Mouse (Mus musculus) central nervous system, embryonic 11.5 days (tissue): Measurements from ENCODE around the gene Apopt1. TPM values are rescaled to one million over a fixed set of nuclear protein-coding genes. Genes with fewer than 3 reads are reported as not detected.

Experiments used
- polyA plus RNA-seq: library from polyadenylated mRNA; depleted of rRNA; stranded (reverse); fragments of >200 nt; gene quantifications from 2 replicates; pipeline ENCODE4 v1.2.3, GENCODE M21; 2012; rRNA removed

The Apopt1 gene
- 37.1 and 38.3 TPM in 2 replicates for polyA plus RNA-seq

GRCm38 (mm10) chr12:111713004-111713651, at the start of gene Apopt1, which contains the start of gene Bag5:
Apopt1 (plus strand) TSS chr12:111713261.
Bag5 (minus strand) TSS chr12:111713257.

GRCm38 (mm10) chr12:111672176-111672575, 40.9 kb upstream of the Apopt1 start, which contains the start of gene Ckb:
Ckb (minus strand) TSS chr12:111672338.

GRCm38 (mm10) chr12:111677882-111678669, 35.0 kb upstream of the Apopt1 start, which contains the start of gene Trmt61a:
Trmt61a (plus strand) TSS chr12:111678105.

GRCm38 (mm10) chr12:111758381-111759175, 45.5 kb downstream of the Apopt1 start, which contains the start of gene Klc1:
Klc1 (plus strand) TSS chr12:111758849.

Other genes with a start within 250 kb of the Apopt1 start
- 5.7 and 10.5 TPM in 2 replicates for gene Gm266, start 227.4 kb upstream of the Apopt1 start, polyA plus RNA-seq
- 202 and 218 TPM in 2 replicates for gene Eif5, start 175.2 kb upstream of the Apopt1 start, polyA plus RNA-seq
- 102 and 103 TPM in 2 replicates for gene Mark3, start 138.7 kb upstream of the Apopt1 start, polyA plus RNA-seq
- 1,015 and 1,669 TPM in 2 replicates for gene Ckb, start 40.9 kb upstream of the Apopt1 start, polyA plus RNA-seq
- gene Trmt61a, start 35.2 kb upstream of the Apopt1 start, polyA plus RNA-seq: 20.6 and 23.6 TPM in 2 replicates
- gene Bag5, start within 50 bp of the Apopt1 start, polyA plus RNA-seq: 39.4 and 61.9 TPM in 2 replicates
- 285 and 507 TPM in 2 replicates for gene Klc1, start 45.6 kb downstream of the Apopt1 start, polyA plus RNA-seq
- 25.0 and 25.3 TPM in 2 replicates for gene Xrcc3, start 100.6 kb downstream of the Apopt1 start, polyA plus RNA-seq
- gene Zfyve21, start 100.9 kb downstream of the Apopt1 start, polyA plus RNA-seq: 48.3 and 54.6 TPM in 2 replicates
- gene Ppp1r13b, start 194.8 kb downstream of the Apopt1 start, polyA plus RNA-seq: 5.6 and 8.7 TPM in 2 replicates